Mouse (Mus musculus) retina, postnatal 7 days (tissue): Measurements from ENCODE around the gene Naa80.

ENCODE experiments used
- DNase-seq: peaks from one replicate; pipeline ENCODE4 v3.0.0-alpha.2; 2012; ENCODE audit warnings: low read depth, low spot score

The Naa80 gene

DNA sequence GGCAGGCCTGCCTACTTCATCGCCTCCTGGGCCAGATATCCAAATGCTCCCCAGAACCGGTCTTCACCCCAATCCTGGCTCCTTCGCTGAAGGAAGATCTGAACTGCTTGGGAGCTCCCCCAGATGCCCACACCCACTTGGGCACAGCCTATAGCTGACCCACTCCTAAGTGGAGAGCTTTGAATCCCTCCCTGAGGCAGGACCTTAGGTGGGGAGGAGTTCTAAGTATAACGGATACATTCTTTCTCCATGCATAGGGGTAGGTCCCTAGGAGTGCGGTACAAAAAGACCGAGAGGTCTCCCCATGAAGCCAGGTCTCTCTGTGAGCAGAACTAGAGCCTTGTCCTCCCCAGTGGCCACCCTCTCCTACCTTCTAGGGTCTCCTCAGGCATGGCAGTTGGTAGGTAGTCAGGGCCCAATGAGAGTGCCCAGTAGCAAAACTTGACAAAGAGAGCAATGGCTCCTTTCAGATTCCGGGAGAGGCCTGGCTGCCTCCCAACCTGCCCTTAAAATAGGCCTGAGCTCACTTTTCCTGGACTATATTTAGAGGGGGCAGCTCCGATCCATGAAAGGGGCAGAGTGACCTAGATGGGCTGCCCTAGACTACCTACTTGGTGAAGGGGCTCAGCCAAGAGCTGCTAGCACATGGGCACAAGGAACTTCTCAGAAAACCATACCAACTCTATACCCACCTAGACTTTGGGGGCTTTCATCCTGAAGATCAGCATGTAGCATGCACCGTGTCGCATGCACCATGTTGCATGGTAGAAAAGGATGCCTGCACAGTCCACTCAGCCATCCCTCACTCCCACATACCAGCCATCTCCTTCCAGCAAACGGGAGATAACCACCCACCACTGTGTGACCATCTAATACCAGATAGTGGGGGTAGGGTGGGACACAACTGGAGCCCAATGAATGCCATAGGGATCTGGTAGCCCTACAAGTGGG lies 18.2 kb downstream of the Naa80 start:
- no peak for DNase-seq

DNA sequence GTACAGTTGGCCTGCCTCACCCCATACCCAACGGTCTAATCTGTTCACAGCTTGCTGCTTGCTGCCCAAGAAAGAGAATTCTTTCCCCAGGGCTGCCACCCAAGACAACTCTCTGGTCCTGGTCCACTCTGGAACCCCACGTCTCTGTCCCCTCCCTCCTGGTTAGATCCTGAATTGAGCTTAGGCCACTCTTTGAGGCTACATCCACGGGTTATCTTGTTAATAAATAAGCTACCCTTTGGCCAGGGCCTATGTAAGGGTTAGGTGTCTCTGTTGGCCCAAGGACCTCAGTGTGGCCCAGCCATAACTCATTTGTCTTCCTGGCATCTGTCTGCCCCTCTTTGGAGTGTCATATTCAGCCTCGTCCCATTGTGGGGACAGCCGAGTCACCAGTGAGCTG lies 19.7 kb downstream of the Naa80 start:
- no peak for DNase-seq

DNA sequence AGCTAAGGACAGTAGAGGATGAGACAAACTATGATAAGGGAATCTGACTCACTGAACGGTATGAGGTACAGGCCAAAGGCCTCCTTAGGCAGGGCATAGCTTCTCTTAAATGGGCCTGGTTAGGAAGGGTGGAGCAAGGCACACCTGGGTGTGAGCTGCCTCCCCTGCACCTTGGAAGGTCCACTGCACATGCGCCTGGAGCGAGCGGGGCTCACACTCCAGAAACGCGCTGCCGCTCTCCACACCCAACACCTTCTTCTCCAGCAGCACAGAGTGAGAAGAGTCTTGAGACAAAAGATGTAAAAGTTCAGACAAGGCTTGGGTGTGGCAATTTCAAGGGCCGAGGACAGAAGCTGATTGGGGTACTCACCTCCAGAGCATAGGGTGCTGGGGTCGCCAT lies 20.7 kb downstream of the Naa80 start:
- no peak for DNase-seq

DNA sequence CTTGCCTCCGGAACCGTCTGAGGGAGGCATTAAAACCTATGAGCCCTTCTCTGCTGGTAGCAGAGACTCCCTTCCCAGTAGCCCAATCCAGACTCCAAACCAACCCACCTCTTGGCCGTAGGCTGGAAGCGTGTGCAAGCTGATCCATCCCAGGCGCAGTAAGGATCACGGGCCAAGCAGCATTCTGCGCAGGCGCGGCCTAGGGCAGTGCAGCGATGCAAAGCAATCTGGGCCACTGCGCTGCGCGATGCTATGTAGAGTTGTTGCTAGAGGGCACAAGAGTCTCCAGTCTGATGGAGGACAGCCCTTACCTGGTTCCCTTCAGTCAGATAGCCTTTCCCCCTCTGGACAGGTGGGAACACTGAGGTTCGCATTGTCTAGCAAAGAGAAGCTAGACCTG lies 21.2 kb downstream of the Naa80 start:
- DNase-seq, result no peak

DNA sequence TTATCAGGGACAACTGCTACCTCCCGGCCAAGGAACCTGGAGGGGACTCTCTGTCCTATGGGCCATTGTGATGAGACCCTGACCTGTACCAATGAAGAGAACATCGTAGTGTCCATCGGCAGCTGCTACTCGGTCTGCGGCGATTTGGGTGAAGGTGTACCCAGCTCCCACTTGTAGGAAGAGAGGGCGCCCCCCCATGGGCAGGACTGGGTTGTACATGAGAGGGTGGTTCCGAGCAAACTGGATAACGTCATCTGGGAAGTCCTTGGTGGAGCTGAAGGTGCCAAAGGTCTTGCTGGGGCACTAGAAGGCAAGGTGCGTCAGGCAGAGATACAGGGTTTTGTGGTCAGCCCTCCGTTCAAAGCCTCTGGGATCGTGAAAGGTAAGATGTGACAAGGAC lies 22.1 kb downstream of the Naa80 start:
- no peak for DNase-seq

DNA sequence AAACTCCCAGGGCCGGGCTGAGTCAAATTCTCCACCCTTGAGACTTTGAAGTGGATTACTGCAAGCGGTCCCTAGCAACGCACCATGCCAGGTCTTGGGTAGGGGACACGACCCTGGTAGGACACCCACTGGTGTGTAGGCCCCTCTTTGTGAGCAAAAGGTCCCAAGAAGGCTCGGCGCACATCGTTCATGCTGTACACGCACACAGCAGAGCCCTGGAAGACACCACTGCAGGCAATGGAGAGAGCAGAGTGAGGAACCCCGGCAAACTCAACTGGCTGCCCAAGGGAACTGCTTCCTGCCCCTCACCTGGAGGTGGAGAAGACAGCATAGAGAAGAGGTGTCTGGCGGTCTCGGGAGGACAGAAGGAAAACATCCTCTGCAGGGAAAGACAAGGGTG lies 22.6 kb downstream of the Naa80 start:
- no peak for DNase-seq

DNA sequence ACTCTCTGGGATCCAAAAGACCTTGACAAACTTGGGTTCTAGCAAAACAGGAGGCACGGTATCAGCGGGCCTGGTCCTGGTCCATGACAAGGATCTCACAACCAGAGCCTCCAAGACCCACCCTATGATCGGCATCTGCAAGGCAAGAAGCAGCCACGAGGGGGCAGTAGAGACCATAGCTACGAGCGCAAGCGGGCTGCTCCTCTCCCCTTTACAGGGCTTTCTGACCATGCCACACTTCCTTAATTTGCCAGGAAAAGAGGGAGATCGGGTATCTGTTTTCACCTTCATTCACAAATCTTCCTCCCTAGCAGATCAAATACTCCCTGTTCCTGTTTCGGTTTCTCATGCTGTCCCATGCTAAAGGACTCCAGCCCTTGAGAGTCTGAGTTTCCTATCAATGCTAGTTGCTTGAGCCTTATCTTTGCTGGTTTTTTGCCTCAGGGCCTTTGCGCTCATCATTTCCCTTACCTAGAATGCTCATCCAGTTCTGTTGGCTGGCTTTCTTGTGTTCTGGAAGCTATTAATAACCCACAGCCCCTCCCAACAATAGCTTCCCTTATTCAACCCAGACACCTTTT lies 23.5 kb downstream of the Naa80 start:
- DNase-seq, result peak; percentile 81

DNA sequence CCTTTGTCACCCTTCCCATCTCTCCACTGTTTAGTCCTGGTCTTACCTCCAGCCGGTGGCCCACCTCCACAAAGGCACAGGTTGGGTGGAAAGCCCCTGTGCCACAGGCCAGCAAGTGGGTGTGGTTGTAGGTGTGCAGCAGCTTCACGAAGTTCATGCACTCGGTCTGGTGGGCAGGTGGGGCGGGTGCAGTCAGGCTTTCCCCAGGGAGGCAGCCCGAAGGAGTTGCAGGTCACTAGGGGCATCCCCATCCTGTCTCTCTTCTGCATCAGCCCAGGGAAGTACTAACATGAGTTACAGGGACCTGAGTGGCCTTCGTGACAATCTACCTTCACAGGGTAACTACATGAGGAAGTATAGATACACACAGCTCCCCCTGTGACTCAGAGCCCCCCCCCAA lies 24.6 kb downstream of the Naa80 start:
- no peak for DNase-seq

DNA sequence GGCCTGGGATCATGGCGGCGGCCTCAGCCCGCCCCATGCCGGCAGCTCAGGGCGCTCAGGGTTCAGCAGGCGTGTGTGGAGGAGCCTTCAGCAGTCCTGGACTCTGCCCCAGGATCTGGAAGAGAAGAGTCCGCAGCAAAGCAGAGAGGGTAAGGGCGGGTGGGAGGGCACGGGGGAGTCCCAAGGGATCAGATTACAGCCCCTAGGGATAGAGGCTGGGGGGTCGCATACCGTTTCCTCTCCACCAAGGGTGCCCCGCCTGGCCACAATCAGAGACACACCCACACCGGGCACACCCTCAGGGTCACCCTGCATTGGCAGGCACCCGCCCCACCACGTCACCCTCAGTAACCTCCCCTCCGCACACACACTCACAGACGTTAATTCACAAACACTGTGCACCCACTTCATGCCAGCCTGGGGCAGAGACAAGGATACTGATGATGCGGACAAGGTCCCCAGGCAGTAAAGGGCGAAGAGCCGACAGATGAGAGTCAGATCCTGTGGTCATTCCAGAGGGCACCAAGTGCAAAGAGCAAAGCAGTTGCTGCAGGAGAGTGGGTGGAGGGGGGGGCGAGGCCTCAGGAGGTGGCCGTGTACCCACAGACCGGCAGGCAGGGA lies 26.5 kb downstream of the Naa80 start:
- no peak for DNase-seq

DNA sequence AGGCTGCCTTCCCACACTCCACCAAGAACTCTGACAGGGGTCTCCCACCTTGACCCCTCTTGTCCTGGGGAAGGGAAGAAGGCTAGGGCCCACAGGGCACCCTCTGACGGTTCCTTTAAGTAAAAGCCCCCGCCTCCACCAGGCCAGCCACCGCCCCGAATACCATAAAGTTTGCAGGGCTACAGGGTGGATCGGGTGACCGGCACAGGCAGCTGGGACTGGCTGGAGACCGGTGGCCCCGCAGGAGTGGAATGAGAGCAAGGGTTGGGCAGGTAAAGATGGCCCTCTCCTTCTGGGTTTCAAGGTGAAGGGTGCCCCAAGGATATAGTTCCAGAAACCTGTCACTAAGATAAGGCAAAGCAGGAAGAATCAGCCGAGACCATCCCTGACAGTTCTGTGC lies 27.9 kb downstream of the Naa80 start:
- DNase-seq, result no peak

DNA sequence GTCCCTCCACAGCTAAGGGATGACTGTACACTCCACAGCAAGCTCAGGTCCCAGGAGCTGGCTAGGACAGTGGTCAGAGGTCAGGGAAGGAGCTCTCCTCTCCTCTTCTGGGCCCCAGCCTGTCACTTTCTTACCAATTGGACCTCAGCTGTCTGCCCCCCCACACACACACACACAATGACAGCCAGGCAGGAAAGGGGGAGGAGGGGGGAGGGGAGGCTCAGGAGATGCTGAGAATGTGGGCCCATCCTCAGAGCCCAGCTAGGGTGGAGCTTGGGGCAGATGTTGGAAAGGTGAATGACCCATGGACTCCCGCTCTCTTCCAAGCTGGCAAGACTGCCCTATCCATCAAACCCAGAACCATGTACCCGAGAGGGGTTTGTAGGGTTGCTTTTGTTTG lies 28.3 kb downstream of the Naa80 start:
- DNase-seq, result no peak

DNA sequence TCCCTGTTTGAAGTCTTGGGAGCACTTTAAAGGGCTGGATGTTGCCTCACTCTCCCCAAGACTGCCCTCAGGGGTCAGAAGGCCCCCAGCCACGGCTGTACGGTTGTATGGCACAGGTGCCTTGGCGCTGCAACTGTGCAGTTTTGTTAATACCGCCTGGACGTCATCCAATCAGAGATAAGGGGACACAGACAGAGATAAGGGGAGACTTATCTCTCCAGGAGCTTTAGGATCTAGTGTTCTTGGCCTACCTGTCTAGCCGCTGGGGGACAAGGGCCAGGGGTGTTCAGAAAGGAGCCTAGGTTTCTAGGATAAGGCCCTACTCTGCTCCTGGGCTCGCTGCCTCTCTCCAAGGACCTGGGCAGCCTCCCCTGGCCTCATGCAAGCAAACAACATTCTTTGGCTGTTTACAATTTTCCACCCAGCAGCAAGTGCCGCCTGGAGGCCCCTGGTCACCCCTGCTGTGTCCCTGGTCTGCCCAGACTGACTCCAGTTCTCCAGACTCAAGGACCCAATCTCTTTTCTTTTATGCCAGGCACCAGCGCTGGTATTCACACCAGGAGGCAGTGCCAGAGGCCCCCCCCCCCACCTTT lies 29.1 kb downstream of the Naa80 start:
- DNase-seq, result no peak

DNA sequence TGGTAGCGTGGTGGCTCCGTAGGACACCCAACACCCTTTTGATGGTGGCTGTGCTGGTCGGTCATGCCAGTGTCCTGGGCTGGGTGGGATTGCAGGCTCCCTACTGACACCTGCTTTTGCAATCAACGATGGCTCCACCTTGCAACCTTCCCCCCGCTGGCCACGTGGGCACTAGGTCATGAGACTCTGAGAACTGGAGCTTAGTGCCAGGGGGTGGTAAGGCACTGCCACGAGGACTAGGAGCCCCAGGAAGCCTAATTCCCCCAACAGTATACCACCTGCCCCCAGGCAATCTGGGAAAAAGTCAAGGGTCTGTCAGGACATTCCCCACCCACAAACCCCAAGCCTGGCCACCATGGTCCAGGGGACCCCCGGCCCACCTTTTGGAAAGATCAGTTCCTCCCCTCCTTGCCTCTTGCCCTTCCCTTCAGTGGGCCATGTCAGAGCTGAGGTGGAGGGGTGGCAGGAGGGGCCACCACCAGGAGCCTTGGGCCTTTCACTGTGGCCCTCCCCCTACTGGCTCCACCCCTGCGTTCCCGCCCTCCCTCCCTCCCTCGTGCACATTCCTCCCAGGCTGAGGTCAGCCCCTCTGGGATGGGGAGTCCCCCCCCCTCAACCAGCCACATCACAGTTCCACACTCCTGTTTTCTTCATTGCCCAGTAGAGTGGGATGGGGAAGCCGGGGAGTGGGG lies 30.2 kb downstream of the Naa80 start, which contains the start of gene Sema3b:
TSS of gene Sema3b (minus strand) at position 489 of the 692 bp plus-strand sequence.
- DNase-seq, result no peak

DNA sequence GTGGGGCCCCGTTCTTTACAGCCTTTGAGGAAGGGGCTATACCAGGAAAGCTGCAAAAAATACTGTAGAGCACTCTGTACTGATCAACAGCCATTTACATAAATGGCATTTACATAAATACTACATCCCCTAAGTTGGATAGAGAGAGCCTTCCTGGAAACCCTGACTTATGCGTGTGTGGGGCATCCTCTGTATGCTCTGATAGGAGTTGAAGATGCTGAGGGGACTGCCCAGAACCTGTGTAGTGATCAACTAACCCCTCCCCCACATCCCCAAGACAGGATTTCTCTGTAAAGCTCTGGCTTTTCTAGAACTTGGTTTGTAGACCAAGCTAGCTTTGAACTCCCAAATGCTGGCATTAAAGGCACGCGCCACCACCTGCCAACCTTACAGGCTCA lies 30.7 kb downstream of the Naa80 start:
- no peak for DNase-seq

DNA sequence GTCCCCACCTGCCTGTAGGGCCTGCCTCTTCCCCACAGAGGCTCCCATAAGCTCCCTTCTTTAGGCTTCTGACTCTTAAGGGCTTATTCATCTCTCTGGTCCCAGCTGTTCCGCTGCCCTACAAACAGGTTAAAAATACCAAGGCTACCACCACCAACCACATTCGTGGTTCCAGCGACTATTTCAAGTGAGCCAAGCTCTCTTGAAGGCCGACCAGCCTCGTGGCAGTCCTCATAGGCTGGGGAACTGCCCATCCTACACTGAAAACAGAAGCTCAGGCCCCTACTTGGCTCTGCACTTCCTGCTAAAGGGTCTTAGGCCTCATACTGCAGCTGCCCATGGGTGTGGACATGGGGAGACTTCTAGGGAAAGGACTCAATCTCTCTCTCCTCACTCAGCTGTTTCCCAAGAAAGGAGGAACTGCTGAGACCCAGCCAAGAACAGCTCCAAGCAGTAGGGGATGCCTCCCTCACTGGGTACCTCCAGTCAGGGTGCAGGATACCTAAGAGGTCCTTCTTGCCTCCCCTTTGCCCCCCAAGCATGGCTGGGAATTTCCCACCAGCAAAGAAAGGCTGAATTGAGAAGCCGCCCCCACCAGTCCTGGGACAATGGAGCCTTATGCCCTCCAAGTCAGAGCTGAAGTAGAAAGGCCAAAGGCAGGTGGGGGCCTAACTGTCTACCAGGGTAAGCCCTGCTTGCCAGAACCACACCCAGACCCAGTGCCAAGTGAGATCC lies 32.9 kb downstream of the Naa80 start:
- DNase-seq, result no peak

DNA sequence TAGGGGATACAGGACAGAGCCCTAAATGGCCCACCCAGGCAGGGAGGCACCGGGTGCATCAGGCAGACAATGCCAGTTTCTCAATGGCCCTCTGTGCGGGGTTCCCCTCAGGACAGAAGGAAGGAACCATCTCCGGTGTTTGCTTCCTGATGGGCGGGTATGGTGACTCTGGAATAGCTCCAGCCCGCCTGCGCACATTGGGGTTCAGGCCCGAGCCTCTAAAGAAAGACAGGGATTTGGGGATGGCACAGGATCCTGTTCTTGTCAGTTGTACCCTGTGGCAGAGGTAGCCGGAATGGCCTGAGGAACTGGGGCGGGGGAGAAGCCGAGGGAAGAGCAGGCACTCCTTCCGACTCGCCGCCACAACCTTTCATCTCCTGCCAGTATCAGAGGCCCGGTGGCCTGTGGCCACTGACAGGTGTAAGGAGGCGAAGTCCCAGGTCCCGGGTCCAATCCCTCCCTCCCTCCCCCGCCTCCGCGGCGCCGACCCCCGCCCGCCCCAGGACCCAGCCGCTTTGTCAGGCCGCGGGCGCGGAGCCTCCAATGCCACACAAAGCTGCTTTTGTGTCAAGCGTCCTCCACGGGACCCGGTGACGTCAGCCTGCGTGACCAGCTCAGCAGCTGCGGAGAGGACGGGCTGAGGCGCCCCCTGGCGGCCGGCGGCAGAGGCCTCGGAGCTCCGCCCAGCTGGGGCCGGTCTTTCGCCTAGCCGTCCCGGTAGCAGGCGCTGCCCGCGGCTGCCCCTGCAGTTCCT lies 33.7 kb downstream of the Naa80 start:
- DNase-seq, result peak; percentile 96

DNA sequence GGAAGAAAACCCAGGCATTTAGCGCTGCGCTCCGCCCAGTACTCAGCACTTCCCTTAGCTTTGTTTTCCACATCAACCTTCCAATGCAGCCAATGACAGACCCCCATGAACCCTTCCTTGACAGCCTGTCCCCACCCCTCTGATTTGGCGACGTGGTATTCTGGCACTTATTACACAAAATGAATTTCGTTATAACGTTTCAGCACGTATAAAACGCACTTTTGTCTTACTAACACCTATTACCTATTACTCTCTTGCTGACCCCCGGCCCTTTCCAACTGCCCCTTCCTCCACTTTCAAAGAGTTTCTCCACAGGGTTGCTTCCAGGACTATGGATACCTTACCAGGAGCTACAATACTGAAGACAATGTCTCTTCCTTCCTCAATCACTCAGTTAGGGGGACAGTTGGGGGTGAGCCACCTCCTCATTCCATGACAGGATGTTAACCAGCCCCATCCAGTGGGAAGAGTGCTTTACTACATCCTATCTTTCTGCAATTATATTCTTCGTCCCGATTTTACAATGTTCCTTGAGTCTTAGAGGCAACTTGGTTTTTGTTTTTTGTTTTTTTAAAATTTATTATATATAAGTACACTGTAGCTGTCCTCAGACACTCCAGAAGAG lies 34.4 kb downstream of the Naa80 start:
- DNase-seq, result no peak

DNA sequence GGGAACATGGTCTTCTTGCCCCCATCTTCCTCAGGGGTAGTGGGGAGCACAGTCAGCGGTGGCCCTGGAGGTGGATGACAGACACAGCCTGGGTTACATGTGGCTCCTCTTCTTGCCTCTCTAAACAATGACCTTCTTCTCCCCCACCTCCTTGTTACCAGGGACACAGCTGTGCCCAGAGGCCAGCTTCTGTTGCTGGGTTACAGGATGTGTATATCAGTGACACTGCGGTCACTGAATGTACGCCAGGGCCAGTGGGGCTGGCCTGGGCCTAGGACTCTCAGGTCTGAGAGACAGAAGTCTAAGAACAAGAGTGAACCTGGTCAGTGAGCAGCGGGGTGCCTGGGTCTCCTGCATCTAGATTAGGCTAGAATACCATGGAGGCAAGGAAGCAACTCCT lies 36.3 kb downstream of the Naa80 start:
- DNase-seq, result no peak

DNA sequence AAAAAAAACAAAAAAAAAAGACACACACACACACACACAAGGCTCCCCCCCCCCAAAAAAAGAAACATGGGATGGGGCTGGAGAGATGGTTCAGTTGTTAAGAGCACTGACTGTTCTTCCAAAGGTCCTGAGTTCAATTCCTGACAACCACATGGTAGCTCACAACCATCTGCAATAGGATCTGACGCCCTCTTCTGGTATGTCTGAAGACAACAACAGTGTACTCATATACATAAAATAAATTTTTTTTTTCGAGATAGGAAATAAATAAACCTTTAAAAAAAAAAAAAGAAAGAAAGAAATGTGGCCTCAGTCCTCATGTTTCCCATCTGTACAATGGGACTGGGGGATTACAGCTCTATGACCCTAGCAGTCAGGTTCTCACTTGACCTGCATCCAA lies 38.8 kb downstream of the Naa80 start:
- no peak for DNase-seq

DNA sequence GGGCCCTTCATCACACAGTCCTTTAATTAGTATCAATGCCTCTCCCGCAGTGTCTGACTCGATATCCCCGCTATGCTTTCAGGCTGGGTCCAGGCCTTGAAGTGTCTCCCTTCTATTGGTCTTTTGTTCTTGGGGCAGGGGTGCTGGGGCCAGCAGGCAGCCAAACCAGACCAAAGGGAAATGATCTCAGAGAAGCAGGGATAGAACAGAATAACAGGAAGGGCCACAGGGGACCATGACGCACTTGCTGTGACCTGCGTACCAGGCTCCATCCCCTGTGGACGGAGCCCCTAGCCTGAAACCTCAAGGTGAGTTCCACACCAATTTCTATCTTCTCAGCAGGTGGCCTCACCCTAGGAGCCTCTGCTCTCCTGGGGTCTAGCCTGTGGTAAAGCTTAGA lies 39.4 kb downstream of the Naa80 start:
- DNase-seq, result no peak
